Mouse (Mus musculus) kidney, adult 2 months (tissue): Measurements from ENCODE around the gene Add1.
"Not testable (repeated sequence)": the region's sequence is repeated elsewhere in the genome, so short reads cannot be mapped to it uniquely, and the experiment has no call there.

Source experiments
- CTCF ChIP-seq: fragments of 200-500 bp; conservative IDR thresholded peaks from 2 replicates; pipeline ENCODE4 v1.5.1; 2011; ENCODE audit warnings: low read depth, mild to moderate bottlenecking, control low read depth, low read length, moderate library complexity, mixed read lengths; ENCODE audit not compliant: insufficient read depth, insufficient read length
- POLR2A ChIP-seq: fragments of 200-500 bp; IDR thresholded peaks from one replicate; pipeline ENCODE4 v1.6.1; 2011; ENCODE audit warnings: low read depth, low read length, control low read depth

DNA sequence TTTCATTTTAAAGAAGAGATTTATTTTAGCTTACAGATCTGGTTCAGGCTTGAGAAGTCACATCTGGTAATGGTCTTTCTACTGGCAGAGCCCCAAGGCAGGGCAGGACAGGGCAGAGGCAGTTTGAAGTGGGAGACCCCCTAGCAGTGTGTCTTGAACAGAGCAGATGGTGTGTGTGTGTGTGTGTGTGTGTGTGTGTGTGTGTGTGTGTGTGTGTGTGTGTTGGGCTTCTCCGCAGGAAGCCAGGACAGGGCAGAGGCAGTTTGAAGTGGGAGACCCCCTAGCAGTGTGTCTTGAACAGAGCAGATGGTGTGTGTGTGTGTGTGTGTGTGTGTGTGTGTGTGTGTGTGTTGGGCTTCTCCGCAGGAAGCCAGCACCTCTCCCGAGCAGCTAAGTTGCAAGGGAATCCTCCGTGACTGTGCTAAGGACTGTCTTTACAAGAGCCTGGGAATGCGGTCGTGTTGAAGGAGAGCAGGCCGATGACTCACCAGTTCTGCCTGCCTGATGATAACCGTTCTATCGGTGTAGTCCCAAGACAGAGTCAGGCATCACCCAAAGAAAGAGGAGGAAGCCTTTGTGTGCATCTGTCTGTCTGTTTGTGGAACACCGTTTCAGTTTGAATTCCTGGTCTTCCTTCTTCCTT lies 8.3 kb downstream of the Add1 start:
- TF ChIP-seq CTCF, POLR2A: not testable (repeated sequence)
